Mouse (Mus musculus): ENCODE measurements at regions not wholly inside any gene's neighbourhood (a gene's known extent, or its start where the extent isn't known, plus 50 kb on each side); places are given as distances from the start of the nearest gene placed in this dataset.

DNA sequence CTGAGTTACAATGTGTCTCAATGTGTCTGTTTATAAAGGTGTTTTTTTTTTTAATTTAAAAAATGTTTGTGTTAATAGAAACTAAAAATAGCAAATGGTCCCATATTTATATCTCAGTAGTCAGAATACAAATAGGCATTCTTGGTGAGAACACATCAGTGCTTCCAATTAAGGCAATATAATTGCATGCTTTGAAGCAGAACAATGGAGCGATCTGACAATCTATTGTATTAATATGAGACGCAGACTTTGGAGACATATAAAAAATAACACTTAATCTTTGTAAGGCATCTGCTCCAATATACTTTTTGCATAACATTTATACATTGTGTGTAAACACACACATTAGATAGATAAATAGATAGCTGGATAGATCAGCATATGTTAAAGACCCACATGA, 439.6 kb downstream of the Adgrl2 start:
- no peak for TF ChIP-seq GATA4 (IDR thresholded peaks at IDR 0.05; ENCODE audit: insufficient replicate concordance, low read length)

DNA sequence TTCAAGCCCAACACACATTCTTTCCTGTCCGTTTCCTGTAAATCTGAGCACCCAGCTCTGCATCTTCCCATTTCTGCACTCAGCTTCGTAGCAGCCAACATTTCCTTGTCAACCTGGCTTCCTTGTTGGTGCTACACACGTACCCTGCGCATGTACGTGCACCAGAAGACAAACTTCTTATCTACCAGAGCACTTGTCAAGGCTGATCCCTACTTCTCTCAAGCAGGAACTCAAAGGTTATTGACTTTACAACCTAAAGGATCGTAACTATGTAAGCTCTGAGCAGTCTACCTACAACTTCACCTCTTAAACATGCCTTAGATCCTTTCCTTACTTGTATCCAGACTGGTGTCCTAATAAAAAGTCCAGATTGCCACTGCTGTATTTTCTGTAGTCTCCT, 445.4 kb downstream of the Adgrl2 start:
- TF ChIP-seq GATA4 (IDR thresholded peaks at IDR 0.05; ENCODE audit: insufficient replicate concordance, low read length): no peak

DNA sequence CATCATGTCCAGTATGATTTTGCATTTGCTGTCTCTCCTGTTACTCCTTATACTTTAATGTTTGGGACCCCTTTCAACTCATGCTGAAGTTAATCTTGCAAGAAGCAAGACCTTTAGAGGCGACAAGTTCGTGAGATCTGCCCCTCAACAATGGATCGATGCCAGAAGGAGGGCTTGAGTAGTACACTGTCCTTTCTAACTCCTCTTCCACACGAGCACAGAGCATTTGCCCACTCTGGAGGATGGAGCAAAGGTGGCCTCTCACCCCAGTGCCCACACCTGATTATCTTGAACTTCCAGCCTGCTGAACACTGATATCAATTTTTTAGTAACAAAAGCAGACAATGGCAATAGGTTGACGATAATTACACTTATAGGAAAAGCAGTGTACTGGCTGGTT, 448.1 kb downstream of the Adgrl2 start:
- no peak for TF ChIP-seq GATA4 (IDR thresholded peaks at IDR 0.05; ENCODE audit: insufficient replicate concordance, low read length)

DNA sequence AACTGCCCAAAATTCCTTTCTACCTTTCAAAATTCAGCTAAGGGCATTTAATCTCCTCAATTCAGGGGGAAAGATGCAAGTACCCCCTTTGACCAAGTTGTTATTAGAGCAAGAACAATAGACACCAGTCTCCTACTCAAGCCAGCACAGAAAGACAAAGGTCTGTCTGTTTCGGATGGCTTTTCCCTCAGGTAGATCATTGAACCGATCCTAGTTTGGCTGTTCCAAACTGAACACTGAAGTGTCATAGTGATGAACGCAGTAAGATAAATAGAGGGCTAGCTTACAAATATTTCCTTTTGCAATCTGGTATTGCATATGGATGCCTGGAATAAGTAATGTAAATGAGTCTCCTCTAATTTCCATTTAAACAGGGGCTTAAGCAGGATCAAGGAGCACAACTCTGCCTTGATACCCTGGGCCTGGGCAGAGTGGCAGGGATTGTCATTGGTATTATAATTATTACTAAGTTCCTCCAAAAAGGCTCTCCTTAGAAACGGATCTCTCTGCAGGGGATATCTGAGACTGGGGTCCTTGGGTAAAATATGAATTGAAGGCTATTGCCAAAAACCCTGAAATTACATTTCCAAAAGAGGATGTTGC, 452.6 kb downstream of the Adgrl2 start:
- no peak for TF ChIP-seq GATA4 (IDR thresholded peaks at IDR 0.05; ENCODE audit: insufficient replicate concordance, low read length)

DNA sequence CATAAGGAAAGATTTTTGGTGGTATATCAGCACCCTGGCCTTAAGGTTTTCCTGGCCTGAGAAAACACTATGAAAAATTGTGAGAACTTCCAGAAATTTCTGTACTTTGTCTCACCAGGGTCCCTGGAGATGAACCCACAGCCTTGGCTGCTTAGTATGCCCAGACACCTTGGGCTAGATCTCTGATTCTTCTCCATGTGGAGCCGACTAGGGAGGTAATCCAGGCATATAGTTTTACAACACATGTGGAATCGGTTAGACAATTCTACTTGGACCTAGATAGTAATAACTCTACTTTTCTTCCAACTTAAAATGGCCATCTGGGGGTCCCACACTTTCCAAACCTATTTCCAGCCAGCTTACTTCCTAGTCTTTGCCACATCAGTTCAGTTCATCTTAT, 460.5 kb downstream of the Adgrl2 start:
- no peak for TF ChIP-seq GATA4 (IDR thresholded peaks at IDR 0.05; ENCODE audit: insufficient replicate concordance, low read length)

DNA sequence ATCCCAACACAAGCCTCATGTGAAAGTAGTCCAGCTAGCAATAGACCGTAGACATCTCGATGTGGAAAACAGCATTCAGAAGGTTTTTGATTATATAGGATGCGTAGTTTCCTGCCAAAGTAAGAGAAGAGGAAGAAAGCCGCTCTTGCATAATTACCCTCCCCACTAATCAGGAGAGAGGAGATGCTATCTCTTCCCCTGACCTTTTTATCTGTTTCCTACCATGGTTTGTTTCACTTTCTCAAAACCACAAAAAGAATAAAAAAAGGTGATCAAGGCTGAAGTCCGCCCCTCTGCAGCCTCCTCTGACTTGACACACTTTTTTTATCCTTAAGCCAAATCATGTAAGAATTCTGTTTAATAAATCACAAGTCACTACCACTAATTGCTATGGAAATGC, 480.0 kb downstream of the Adgrl2 start:
- no peak for TF ChIP-seq GATA4 (IDR thresholded peaks at IDR 0.05; ENCODE audit: insufficient replicate concordance, low read length)

DNA sequence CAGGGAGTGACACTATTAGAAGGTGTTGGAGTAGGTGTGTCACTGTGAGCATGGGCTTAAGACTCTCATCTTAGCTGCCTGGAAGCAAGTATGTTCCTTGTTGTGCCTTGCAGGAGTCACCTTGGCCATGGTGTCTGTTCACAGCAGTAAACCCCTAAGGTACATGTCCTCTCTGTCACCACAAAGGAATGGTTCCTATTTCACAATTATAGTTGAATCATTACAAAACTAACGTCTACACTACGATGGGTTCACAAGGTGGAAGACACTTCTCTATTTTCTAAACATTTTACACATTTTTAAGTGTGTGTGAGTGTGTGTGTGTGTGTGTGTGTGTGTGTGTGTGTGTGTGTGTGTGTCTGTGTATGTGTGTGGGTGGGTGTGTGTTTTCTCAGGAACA, 485.4 kb downstream of the Adgrl2 start:
- no peak for TF ChIP-seq GATA4 (IDR thresholded peaks at IDR 0.05; ENCODE audit: insufficient replicate concordance, low read length)

DNA sequence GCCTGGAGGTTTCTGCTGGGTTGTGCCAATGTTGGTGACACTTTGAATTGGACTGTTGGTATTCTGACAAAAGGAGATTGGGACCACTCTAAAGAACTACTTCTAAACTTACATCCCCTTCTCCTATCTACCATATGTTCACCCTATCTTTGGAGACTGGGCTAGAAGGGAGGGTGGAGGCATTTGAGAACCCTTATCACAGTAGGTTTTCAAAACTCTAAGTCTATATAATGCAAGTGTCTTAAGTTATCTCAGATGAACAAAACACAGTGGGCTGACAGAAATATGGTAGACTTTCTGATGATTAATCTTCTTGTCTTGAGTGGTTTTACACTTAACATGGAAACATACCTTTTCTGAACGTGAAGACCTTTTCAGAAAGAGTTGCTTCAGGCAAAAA, 486.9 kb downstream of the Adgrl2 start:
- TF ChIP-seq GATA4 (IDR thresholded peaks at IDR 0.05; ENCODE audit: insufficient replicate concordance, low read length): no peak

DNA sequence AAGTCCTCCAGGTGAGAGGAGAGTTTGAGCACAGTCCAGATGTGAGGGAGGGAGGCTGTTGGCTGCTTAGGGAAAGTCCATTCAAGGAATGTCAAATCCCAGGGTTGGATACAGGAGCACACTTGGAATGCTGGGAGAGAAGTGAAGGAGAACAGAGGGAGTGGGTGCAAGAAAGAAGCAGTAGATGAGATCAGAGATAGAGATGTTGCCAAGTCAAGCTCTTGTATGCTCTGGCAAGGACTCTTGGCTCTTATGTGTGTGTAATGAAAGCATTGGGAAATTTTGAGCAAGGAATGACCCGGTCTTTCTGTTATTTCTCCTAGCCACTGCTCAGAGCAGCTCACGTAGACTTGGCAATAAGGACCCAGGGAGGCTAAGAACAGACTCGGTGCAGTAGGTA, 488.6 kb downstream of the Adgrl2 start:
- no peak for TF ChIP-seq GATA4 (IDR thresholded peaks at IDR 0.05; ENCODE audit: insufficient replicate concordance, low read length)

DNA sequence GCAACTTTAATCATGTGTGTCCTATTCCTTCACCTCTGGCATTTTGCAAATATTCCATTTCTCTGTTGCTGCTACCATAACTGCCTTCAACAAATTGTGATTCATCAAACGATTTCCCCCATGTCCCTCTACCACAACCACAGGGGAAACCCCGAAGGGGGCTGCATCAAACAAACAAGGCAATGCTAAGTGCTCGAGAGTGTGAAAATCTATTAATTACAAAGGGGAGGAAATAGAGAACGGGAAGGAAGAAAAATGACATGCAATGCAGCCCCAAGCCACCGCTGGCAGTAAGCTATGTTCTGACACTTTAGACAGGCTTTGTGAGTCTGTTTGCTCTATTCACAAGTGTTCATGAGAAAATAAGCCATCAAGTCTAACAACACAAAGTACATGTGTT, 493.7 kb downstream of the Adgrl2 start:
- TF ChIP-seq GATA4 (IDR thresholded peaks at IDR 0.05; ENCODE audit: insufficient replicate concordance, low read length): no peak

DNA sequence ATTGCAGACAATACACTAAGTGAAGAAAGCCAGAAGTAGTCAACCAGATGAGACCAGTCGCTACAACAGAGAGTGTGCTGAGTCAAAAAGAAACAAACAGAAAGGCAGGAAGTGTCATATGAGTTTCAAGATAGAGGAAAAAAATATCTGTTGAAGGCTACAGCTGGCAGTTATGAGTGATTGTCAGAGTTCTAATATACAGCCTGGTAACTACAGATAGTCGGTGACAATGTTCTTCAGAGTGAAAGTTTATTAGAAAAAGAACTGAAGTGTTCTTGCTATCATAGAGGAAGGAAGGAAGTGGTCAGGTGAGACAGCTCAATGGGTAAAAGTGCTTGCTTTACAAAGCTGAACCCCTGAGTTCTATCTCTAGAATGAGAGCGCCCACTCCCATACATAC, 499.1 kb downstream of the Adgrl2 start:
- TF ChIP-seq GATA4 (IDR thresholded peaks at IDR 0.05; ENCODE audit: insufficient replicate concordance, low read length): no peak

DNA sequence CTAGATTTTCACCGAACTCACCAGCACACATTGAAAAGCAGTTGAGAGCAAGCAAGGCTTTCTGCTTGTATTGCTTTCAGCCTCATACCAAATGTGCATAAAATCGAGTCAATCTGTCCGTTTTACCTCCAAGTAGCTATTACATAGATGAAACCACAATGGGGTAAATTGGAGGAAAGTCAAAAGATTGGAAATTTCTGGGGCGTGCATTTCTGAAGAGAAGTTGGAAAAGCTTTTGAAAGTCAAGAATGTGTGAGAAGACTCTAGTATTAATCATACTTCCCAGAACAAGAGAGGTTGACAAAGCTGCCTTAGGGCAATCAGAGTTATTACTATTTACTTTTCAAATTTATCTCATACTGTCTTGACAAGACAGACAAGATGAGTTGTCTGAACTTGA, 501.2 kb downstream of the Adgrl2 start:
- TF ChIP-seq GATA4 (IDR thresholded peaks at IDR 0.05; ENCODE audit: insufficient replicate concordance, low read length): no peak

DNA sequence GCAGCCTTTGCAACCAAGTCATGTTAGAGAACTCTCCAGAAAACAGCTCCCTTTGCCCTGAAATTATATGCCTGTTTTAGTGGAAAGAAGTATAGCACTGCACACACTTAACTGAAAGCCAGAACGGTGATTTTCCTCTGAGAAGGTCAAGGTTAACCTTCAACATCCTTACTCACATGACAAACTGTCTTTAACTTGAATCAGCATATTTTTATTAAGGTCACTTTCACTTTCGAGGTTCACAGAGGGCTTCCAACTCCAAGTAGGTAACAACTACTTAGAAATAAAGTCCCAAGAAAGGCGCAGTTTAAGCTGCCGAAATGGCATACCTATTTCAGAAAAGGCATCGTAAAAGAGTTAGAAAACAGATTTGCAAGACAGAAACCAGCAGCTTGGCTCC, 502.4 kb downstream of the Adgrl2 start:
- no peak for TF ChIP-seq GATA4 (IDR thresholded peaks at IDR 0.05; ENCODE audit: insufficient replicate concordance, low read length)

DNA sequence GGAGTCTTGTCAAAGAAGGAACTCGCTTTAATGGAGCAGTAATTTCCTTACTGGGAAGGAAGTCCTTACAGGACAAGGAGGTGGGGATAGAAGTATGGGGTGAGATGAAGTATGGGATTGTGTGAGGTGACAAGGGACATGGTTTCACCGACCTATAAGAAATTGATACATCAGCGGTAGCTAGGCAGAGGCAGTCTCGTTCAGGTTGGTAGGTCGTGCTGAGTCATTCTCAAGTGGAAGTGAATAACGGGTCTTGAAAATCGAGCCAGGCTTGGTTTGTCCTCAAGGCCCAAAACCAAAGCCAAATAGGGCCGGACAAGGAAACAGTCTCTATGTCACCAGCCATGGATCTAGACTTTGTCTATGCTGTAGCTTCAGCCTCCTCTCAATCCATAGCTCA, 514.5 kb downstream of the Adgrl2 start:
- no peak for TF ChIP-seq GATA4 (IDR thresholded peaks at IDR 0.05; ENCODE audit: insufficient replicate concordance, low read length)

DNA sequence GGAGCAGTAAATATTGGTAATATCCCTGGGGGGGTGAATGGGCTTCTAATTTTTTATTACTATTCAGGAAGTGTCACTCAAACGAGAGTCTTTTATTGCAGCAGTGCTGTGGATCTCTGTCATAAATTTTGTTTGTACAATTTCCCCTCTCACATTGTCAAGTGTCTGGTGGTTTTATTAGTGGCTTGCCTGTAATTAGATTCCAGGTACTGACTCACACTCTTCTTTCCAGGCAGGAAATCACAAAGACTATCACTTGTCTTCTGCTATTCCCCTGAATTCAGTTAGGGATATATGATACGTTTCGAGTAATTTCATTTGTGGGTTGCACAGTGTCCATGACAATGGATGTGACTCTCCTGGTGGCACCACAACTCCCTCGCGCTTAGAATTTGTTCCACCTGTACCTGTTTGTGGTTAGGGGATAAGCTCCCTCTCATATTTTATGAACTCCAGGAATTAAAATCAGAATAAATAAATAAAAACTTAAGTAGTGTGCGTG, 517.4 kb downstream of the Adgrl2 start:
- TF ChIP-seq GATA4 (IDR thresholded peaks at IDR 0.05; ENCODE audit: insufficient replicate concordance, low read length): no peak

DNA sequence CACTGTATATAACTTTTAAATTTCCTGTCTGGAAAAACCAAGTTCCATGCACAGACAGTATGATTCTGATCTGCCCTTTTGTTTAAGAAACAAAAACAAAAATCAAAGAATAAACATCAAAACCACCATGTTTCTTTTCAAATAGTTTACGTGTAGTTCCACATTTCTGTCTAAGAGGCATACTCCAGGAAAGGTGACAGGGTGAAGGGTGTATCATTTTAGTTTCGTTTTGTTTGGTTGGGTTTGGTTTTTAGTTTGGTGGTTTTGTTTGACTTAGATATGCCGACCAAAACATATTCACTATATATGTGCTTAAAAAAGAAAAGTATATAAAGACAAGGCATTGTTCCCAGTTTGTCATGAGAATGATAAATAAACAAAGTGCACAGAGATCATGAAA, 524.9 kb downstream of the Adgrl2 start:
- no peak for TF ChIP-seq GATA4 (IDR thresholded peaks at IDR 0.05; ENCODE audit: insufficient replicate concordance, low read length)

DNA sequence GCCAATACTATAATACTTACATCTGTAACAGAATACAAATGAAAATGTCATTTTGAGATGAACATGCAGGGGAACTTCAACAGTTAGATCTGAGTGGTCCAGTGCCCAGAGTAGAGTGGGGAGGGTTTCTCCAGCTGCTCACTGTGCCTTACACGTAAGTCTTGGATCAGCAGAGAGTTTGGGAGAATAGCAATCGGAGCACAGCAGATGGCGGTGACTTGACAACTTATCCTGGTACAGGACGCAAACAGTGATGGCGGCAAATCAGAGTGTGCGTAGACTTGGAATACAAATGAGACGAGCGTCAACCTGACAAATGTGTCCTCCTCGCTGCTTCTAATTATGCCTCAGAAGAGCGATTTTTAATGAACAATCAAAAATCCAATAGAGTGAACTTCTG, 527.6 kb downstream of the Adgrl2 start:
- TF ChIP-seq GATA4 (IDR thresholded peaks at IDR 0.05; ENCODE audit: insufficient replicate concordance, low read length): no peak

Data from liver, adult (tissue).